Mouse (Mus musculus) A20 (cell line): ENCODE measurements at regions not wholly inside any gene's neighbourhood (a gene's known extent, or its start where the extent isn't known, plus 50 kb on each side); places are given as distances from the start of the nearest gene placed in this dataset.

Experiments
- DNase-seq: peaks from one replicate; pipeline ENCODE4 v3.0.0-alpha.2; 2011; ENCODE audit warnings: low read depth, low spot score

DNA sequence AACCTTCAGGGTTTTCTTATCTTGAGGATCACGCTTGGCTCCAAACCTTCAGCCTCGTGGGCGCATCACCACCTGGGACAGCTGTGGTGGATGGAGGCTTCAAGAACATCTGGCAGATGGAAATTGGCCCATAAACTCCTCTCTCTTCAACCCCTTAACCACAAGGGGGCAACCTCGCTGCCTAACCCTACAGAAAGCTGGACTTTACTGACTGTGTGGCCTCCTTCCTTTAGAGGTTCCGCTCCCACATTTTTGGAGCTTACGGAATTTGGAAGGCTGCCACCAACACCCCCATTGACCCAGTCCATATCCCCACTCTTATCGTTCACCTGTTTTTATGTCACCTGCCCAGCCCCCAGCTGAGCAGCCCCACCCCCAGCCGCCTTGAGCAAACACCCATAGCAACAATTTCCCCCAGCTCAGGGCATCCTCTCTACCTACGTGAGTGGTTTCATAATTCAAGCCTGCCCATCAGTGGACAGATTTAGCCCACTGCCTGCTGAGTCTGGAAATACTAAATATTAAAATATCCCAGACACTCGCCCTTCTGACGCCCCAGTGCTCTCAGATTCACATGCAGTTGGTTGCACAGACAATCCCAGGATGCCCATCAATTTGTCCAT lies 167.0 kb upstream of the Slc22a22 start:
- peak; percentile 60 for DNase-seq

DNA sequence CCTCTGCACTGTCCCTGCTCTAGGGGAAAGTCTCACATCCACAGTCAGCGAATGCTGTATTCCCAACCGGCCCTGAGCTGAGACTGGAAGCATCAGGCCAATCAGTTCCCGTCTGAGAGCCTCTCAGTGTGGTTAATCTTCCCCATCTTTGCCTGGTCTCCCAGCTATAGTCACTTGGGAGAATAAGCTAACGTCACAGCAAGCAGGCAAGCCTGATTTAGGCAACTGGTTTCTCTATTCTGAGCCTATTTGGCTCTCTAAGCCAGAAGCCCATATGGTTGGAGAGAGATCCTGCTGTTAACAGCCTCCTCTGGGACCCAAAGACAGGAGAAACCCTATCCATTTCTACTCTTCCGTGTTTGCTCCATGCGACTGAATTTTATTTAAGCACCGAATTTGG lies 161.7 kb upstream of the Slc22a22 start:
- no peak for DNase-seq

DNA sequence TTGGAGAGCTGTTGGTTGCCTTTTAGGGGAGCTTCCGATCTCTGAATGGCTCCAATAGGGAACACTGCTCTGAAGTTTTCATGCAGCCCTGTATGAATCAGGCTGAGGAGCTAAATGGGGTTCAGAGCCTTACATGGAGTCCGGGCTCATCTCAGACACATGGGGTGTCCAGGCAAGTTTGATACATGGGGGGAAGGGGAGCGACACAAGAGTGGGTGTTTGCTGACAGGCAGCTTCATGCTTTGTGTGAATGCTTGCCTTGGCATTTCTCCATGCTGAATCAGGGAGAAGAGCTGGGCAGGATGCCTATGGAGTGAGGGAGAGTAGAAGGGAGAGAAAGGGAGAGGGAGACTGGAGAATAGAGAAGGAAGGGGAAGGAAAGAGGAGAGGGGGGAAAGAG lies 155.6 kb upstream of the Slc22a22 start:
- DNase-seq: no peak

DNA sequence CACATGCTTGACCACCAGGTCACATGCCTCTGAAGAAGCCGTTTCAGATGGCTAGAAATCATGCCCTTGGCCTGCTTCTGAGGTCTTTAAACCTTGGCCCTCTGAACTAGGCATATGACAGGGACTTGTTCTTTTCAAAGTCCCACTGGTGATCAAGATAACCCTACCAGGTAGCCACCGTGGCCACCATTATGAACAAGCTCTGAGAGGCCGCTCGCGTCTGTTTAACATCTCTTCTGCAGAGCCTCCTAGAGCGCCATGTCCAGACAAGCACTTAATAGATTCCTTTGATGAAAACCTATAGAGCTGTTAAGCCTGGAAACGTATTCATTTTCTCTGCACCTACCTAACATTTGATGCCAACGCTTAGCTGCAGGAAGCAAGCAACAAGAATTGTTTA lies 155.1 kb upstream of the Slc22a22 start:
- no peak for DNase-seq

GRCm38 (mm10) chr15:57618466-57618865 lies 141.0 kb upstream of the Slc22a22 start:
- DNase-seq: no peak

- DNase-seq: no peak
These were observed 139.5 kb upstream of the Slc22a22 start for GRCm38 (mm10) chr15:57616880-57617391.

GRCm38 (mm10) chr15:57610006-57610405 lies 132.6 kb upstream of the Slc22a22 start:
- DNase-seq: no peak

GRCm38 (mm10) chr15:57608519-57608918 lies 131.1 kb upstream of the Slc22a22 start:
- DNase-seq: no peak

- DNase-seq: peak; percentile 67
These were observed 123.1 kb upstream of the Slc22a22 start for GRCm38 (mm10) chr15:57600562-57600961.

DNA sequence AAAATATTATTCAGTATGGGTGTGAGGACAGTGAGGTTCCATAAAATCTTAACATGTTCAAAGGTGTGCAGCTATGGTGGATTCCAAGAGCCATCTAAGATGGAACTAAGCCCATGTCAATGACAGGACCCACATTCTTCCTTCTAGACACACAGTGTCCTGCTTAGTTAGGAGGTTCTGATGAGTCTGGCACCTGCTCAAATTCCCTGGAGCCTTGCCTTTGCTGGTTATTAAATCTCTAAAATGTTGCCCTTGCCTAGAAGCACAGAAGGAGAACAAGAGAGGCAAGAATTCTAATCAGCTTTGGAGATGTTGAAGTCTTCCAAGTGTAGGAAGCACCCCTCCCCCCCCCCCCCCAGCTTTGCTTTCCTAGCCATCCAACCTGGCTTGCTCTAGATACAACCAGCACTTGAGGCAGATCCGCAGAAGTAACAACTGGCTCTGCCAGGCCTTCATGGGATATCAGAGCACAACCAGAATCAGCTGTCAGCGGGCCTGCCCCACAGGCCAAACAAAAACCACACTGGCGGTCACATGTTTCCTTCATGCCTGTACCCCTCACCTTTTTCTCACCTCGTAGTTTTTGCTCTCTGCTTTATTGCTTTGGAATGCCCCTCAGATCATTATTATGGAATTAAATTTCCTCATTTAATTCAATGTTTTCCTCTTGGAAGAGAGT lies 116.0 kb upstream of the Slc22a22 start:
- DNase-seq: no peak

- no peak for DNase-seq
These were observed 113.3 kb upstream of the Slc22a22 start for GRCm38 (mm10) chr15:57590597-57591219.

DNA sequence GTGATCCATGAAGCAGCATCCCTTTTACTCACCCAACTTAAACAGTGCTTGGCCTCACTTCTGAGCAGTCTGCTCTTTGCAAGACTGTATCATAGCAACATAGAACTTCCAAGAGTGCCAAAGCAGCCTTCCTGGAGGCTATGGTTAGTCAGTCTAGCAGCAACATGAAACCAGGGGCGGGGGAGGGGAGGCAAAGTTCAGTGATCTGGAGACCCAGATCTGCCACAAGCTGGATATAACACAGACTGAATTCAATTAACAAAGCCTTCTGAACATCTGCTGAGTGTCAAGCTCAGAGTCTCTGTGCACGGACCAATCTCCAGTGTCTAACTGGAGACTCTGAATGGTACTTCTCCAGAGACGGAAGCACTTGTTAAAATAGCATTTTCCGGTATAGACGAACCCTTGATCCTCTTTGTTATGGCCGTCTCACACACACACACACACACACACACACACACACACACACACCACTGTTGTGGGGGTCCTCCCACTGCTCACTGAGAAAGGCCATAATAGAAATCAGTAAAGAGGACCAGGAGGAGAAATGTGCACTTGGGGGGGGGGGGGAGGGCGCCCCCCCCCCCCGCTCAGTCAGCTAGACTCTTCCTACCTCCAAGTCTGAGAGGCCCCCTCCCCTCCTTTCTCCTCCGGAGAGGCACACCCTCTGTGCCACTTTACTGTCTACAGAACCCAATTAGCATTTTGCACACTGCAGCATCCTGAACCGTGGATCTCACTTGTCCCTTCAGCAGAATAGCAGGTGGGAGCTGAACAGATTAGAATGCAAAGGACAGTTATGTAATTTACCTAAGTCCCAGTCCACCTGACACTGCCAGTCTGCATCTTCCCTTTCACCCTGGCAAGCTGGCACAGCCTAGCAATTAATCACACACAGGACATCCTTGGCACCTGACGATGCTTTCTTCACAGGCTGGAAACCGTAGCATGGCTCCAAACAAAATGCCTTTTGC lies 112.3 kb upstream of the Slc22a22 start:
- DNase-seq: no peak

GRCm38 (mm10) chr15:57585411-57585810 lies 108.0 kb upstream of the Slc22a22 start:
- DNase-seq: no peak

GRCm38 (mm10) chr15:57584498-57584897 lies 107.1 kb upstream of the Slc22a22 start:
- DNase-seq: no peak

GRCm38 (mm10) chr15:57581266-57581665 lies 103.8 kb upstream of the Slc22a22 start:
- no peak for DNase-seq

DNA sequence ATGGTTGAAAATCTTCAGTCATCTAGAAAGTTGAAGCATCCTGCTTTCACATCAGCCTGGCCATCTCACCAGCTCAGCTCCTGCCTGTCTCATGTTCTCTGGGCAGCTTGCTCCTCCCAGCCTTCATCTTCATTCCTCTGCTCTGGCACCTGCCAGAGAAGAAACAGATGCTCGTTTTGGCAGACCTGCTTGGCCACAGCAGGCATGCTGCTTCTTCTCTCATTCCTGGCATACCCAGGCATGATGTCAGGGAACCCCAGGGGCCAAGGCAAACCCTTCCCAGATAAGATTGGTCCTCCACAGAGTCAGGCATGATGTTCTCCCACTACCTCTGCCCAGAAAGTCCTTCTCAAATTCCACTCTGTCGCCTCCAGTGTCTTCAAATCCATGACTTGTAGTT lies 101.4 kb upstream of the Slc22a22 start:
- no peak for DNase-seq

DNA sequence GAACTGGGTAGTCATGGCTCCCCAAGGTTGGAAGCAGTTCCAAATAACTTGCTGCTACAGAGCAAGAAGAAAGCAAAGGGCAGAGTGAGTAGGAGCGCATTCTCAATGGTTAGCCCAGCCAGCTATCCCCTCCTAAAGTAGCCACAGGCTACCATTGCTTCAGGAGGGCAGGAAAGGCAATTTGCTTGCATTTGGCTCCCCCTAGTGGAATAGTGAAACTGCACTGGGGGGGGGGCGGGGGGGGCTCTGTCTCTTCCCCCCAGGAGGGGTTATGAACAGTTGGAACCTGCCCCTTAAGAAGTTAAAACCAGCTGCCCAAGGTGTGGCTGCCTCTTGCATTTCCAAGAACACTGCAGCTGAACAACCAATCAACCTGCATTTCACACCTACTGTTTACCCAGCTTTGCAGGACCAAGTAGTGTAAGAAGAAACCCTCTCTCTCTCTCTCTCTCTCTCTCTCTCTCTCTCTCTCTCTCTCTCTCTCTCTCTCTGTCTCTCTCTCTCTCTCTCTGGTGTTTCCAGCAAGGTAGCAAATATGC lies 96.7 kb upstream of the Slc22a22 start:
- peak; percentile 19 for DNase-seq

DNA sequence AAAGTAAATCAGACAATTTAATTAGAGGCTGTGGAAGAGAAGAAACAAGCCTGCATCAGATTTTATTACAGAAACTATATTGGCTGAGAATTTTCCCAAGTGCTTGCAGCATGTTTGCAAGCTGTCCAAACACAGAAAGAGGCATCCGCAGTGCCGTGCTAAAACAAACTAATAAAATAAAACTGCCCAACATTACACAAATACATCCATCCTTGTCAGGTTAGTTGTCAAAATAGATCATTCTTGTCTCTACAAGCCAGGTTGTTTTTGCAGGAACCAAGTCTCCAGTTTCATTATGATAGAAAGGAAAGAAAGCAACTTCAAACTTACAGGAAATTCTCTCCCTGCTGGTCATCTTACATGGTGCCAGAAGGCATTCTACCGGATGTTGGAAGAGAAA lies 95.0 kb upstream of the Slc22a22 start:
- DNase-seq: no peak

DNA sequence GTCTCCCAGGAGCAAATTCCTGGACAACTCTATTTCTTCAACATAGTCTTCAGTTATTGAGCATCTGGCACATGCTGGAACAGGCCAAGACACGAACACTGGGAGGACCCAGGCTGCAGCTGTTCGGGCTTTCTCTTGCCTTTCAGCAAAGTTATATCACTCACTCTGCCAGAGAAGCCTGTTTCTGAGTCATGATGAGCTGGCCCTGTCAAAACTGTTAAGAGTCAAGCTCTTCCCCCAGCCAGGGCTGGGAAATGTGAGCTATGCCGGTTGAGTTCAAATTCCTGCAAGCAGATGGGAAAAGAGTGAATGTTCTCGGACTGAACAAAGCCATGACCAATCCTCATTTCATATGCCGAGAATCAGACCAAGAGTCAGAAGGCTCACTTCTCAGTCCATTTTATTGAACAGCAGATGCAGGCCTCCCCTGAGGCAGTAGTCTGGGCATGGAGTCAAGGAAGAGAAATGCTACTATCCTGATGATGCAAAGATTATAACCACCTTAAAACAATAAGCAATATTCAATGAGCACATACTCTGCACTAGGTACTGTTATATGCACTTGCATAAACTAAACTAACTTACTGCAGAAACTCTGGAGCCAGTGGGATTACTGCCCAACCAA lies 90.7 kb upstream of the Slc22a22 start:
- no peak for DNase-seq

DNA sequence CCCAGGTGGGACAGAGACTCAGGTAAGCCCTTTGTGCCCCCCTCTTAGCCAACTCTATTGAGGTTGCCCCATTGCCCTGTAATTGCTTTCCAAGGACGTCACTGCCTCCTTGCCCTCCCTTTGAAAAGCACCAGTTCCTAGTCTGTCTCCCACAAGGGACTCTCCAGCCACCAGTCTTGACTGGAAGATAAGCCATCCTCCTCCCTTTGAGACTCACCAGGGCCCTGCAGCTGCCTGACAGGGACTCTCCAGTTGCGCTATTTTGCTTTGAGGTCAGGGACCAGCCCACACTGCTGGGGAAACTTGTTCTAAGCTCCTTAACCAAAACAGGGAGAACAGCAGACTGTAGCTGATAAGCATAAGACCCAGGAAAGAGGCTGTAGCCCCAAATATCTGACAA lies 69.7 kb upstream of the Slc22a22 start:
- DNase-seq: no peak

- DNase-seq: no peak
These were observed 67.7 kb upstream of the Slc22a22 start for GRCm38 (mm10) chr15:57545141-57545540.
